25 mouse cellular contexts compared by ENCODE assay signal in genomic region chr1:87858031-87858430, GRCm38 (mm10). TPM values are rescaled to one million over a fixed set of nuclear protein-coding genes. Genes with fewer than 3 reads are reported as not detected.
A peak's percentile ranks its signal among the peaks of the same experiment; 100 is the strongest.
DNase-seq lines count a peak whose midpoint lies in the region; ATAC-seq and TF ChIP-seq lines count a peak whose summit lies in the region.
"Had no signal": no experiment of that assay in that cellular context is flagged by ENCODE, and none has a peak within 500 bp of the region (broad histone marks: within the 10 kb centered on the region; RNA-seq: fewer than 3 reads in every experiment).

No protein-coding gene starts in this region.

- peak overlapping the region; percentile 22; the same call in 1 of the 2 replicates for H3K4me2 ChIP-seq in intestine, embryonic 15.5 days (replicated peaks)
- H3K4me2 ChIP-seq in intestine, postnatal 0 days (replicated peaks; ENCODE audit: low read depth): no peak overlapping the region
- H3K4me2 ChIP-seq: embryonic facial prominence, embryonic 12.5 days; forebrain, embryonic 12.5 days; limb, embryonic 12.5 days; liver, embryonic 12.5 days; neural tube, embryonic 15.5 days had no signal

- no peaks in the 10 kb centered on the region for H3K27me3 ChIP-seq in kidney, adult 2 months (replicated peaks; ENCODE audit: control insufficient read depth, insufficient read depth, low read length)
- H3K27me3 ChIP-seq in intestine, embryonic 15.5 days (replicated peaks): no peaks in the 10 kb centered on the region
- no peaks in the 10 kb centered on the region for H3K27me3 ChIP-seq in intestine, postnatal 0 days (replicated peaks; ENCODE audit: control insufficient read depth, insufficient read depth, low read length)
- H3K27me3 ChIP-seq in splenic B cell, adult 2 months (ENCODE audit: control insufficient read depth, insufficient read depth, low read length, poor library complexity, severe bottlenecking): no peaks in the 10 kb centered on the region
- H3K27me3 ChIP-seq: embryonic facial prominence, embryonic 12.5 days; forebrain, embryonic 12.5 days; limb, embryonic 12.5 days; liver, embryonic 12.5 days; neural tube, embryonic 15.5 days had no signal

- H3K4me1 ChIP-seq in kidney, adult 2 months (ENCODE audit: control insufficient read depth, insufficient read depth, low read length): peaks cover 33% of the 10 kb centered on the region
- peaks cover 31% of the 10 kb centered on the region for H3K4me1 ChIP-seq in intestine, embryonic 15.5 days (replicated peaks)
- H3K4me1 ChIP-seq in intestine, postnatal 0 days (replicated peaks; ENCODE audit: control insufficient read depth, insufficient read depth, low read length): peaks cover 10% of the 10 kb centered on the region; the same call in 1 of the 2 replicates

- H3K4me3 ChIP-seq in kidney, adult 2 months (ENCODE audit: insufficient read depth, low read depth, low read length): no peak overlapping the region
- H3K4me3 ChIP-seq in intestine, embryonic 15.5 days (replicated peaks): no peak overlapping the region
- no peak overlapping the region for H3K4me3 ChIP-seq in intestine, postnatal 0 days (ENCODE audit: low read depth, low read length)
- H3K4me3 ChIP-seq: embryonic facial prominence, embryonic 12.5 days; forebrain, embryonic 12.5 days; heart, embryonic 10.5 days; limb, embryonic 12.5 days; liver, embryonic 12.5 days; midbrain, embryonic 10.5 days; neural tube, embryonic 15.5 days had no signal

- peak overlapping the region; percentile 47 for H3K27ac ChIP-seq in kidney, adult 2 months (ENCODE audit: insufficient read depth, low read depth, low read length)
- peak overlapping the region; percentile 34; the same call in 1 of the 2 replicates for H3K27ac ChIP-seq in intestine, embryonic 15.5 days
- 0 out of 2 replicates have a peak overlapping the region, but pooled peaks have one; percentile 21 for H3K27ac ChIP-seq in intestine, postnatal 0 days (ENCODE audit: low read depth, low read length)
- H3K27ac ChIP-seq: embryonic facial prominence, embryonic 12.5 days; forebrain, embryonic 12.5 days; hindbrain, postnatal 0 days; limb, embryonic 12.5 days; liver, embryonic 12.5 days; midbrain, embryonic 10.5 days; neural tube, embryonic 15.5 days had no signal

- 70% methylated on average over 1 of the region's 1 CpGs for WGBS in kidney, adult 2 months
- WGBS in intestine, embryonic 15.5 days: 70% methylated on average over 1 of the region's 1 CpGs
- 63% methylated on average over 1 of the region's 1 CpGs for WGBS in intestine, postnatal 0 days

- no peaks in the 10 kb centered on the region for H3K36me3 ChIP-seq in kidney, adult 2 months (ENCODE audit: control insufficient read depth, insufficient read depth, low read length)
- no peaks in the 10 kb centered on the region for H3K36me3 ChIP-seq in intestine, embryonic 15.5 days
- no peaks in the 10 kb centered on the region for H3K36me3 ChIP-seq in intestine, postnatal 0 days (ENCODE audit: control insufficient read depth, insufficient read depth)
- peaks cover 2% of the 10 kb centered on the region for H3K36me3 ChIP-seq in splenic B cell, adult 2 months (ENCODE audit: control insufficient read depth, insufficient read depth, low read length, poor library complexity, severe bottlenecking)
- H3K36me3 ChIP-seq: embryonic facial prominence, embryonic 12.5 days; forebrain, embryonic 12.5 days; heart, embryonic 10.5 days; limb, embryonic 12.5 days; midbrain, embryonic 10.5 days; neural tube, embryonic 15.5 days had no signal

- ATAC-seq in intestine, embryonic 15.5 days: no peak
- no peak for ATAC-seq in intestine, postnatal 0 days
- ATAC-seq: hindbrain, postnatal 0 days; liver, embryonic 12.5 days had no signal

- H3K9ac ChIP-seq in intestine, embryonic 15.5 days: no peak overlapping the region
- H3K9ac ChIP-seq in intestine, postnatal 0 days (ENCODE audit: low read depth, low read length): no peak overlapping the region
- H3K9ac ChIP-seq: embryonic facial prominence, embryonic 12.5 days; forebrain, embryonic 12.5 days; limb, embryonic 12.5 days; liver, embryonic 12.5 days; neural tube, embryonic 15.5 days had no signal

- DNase-seq in kidney, adult 2 months: no peak
- no peak for DNase-seq in kidney, postnatal 36 days
- DNase-seq in splenic B cell, adult 2 months (ENCODE audit: low read depth, low spot score): peak; percentile 24
- DNase-seq in adrenal gland, adult 18-20 months (ENCODE audit: low spot score in 2 of 2): no peak
- no peak for DNase-seq in thymus, postnatal 25 days
- DNase-seq: adrenal gland, postnatal 10 days; cerebellum, postnatal 10 days; gastrocnemius, postnatal 36 days; heart, postnatal 10 days; lung, adult 2 months; lung, postnatal 36 days; right cerebral cortex, adult 18-20 months; right cerebral cortex, postnatal 4 days; thymus, postnatal 36 days had no signal

- no peaks in the 10 kb centered on the region for H3K9me3 ChIP-seq in intestine, embryonic 15.5 days
- H3K9me3 ChIP-seq in intestine, postnatal 0 days (ENCODE audit: control insufficient read depth): no peaks in the 10 kb centered on the region
- H3K9me3 ChIP-seq: embryonic facial prominence, embryonic 12.5 days; forebrain, embryonic 12.5 days; heart, embryonic 10.5 days; limb, embryonic 12.5 days; liver, embryonic 12.5 days; midbrain, embryonic 10.5 days; neural tube, embryonic 15.5 days had no signal

- TF ChIP-seq POLR2A in kidney, adult 2 months (IDR thresholded peaks at IDR 0.05; ENCODE audit: low read depth, low read length): no peak

- no peak for TF ChIP-seq CTCF in kidney, adult 2 months (conservative IDR thresholded peaks at IDR 0.05; ENCODE audit: insufficient read depth, insufficient read length, low read depth, low read length)
- TF ChIP-seq CTCF in intestine, postnatal 0 days (IDR thresholded peaks at IDR 0.05; ENCODE audit: low read depth): no peak

RNA-seq across cellular contexts. Expression of gene Dgkd, which starts 4.9 kb away (rescaled TPM):
- polyA plus RNA-seq in kidney, adult 2 months (2012; rRNA removed): 31.4 and 32.1 TPM in 2 replicates
- 28.2 and 31.8 TPM in 2 replicates for polyA plus RNA-seq in intestine, embryonic 15.5 days (2015; fragmentation: Nextera tagmentation; extraction: Ambion mirVana)
- 20.2 and 24.1 TPM in 2 replicates for polyA plus RNA-seq in intestine, postnatal 0 days (2015; fragmentation: Nextera tagmentation; extraction: Ambion mirVana)
- 10 to 100 TPM; 54.6 to 74.6 TPM for total RNA-seq in adrenal gland, adult 18-20 months (2021)

RNA-seq across cellular contexts. Expression of gene Sag, which starts 54.6 kb away (rescaled TPM):
- 0.16 and 0.34 TPM in 2 replicates for polyA plus RNA-seq in kidney, adult 2 months (2012; rRNA removed)
- polyA plus RNA-seq in intestine, embryonic 15.5 days (2015; fragmentation: Nextera tagmentation; extraction: Ambion mirVana): 0.78 and 0.88 TPM in 2 replicates
- 0.18 and 0.37 TPM in 2 replicates for polyA plus RNA-seq in intestine, postnatal 0 days (2015; fragmentation: Nextera tagmentation; extraction: Ambion mirVana)
- 1 to 10 TPM; 1.3 to 2.4 TPM for total RNA-seq in adrenal gland, adult 18-20 months (2021)
- total RNA-seq: midbrain, postnatal 0 days had no signal
